Mouse (Mus musculus): ENCODE results near the gene Slc22a8. TPM values are rescaled to one million over a fixed set of nuclear protein-coding genes. Genes with fewer than 3 reads are reported as not detected.

Gene Slc22a8
- polyA plus RNA-seq, 1 experiment from 2014 or later = 13.6 TPM

DNA sequence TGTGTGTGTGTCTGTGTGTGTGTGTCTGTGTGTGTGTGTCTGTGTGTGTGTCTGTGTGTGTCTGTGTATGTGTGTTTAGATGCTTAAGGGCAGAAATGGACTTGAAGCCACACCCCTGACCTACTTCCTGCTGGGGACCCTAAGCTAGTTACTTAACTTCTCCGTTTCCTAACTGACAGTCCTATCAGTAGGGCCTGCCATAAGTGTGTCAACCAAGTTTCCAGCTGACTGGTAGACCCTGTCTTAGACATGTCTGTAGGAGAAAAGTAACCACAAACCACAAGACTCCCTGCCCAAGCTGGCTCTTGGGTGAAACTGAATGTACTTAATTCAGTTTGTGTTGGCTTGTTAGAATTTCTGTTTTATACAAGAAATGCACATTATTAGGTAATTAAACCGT lies 1.1 kb downstream of the Slc22a8 start:
- H3K9me3 ChIP-seq (replicated peaks; ENCODE audit: control insufficient read depth, low read length, poor library complexity, severe bottlenecking) = no peaks in the 10 kb centered on the region
- no peak overlapping the region for H3K27ac ChIP-seq (ENCODE audit: low read length)
- H3K4me2 ChIP-seq (ENCODE audit: low read length) = no peak overlapping the region
- WGBS = 62% methylated on average over 2 of the region's 2 CpGs
- H3K36me3 ChIP-seq (ENCODE audit: control insufficient read depth, insufficient read depth, low read length) = no peaks in the 10 kb centered on the region
- H3K4me3 ChIP-seq (ENCODE audit: low read depth, low read length) = no peak overlapping the region
- no peak overlapping the region for H3K9ac ChIP-seq (ENCODE audit: low read depth, low read length)
- peaks cover 2% of the 10 kb centered on the region for H3K4me1 ChIP-seq (ENCODE audit: control insufficient read depth, insufficient read depth, low read length)
- ATAC-seq = no peak
- no peaks in the 10 kb centered on the region for H3K27me3 ChIP-seq (ENCODE audit: control insufficient read depth, insufficient read depth, low read depth, low read length)

DNA sequence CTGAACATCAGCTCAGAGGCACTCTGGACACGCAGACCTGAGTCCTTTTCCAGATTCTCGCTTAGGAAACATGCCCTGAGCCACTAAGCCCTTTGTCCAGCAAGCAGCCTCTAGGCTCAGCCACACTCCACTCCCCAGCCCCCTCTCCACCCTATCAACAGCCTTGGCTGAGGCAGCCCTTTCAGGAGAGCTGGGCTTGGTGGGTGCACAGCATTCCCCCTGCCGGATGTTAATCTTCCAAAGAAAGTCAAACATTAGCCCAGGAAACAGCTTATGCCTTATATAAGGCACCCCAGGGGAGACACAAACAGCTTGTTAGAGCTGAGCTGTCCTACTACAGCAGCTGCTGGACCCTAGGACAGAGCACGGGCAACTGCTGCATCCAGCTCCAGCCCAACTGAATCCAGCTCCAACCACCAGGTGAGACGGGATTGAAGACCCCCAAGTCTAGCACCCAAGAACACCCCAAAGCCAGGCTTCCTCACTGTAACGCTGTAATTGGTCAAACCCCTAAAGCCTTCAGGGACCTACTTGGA lies 1.9 kb downstream of the Slc22a8 start:
- 56% methylated on average over 6 of the region's 6 CpGs for WGBS
- no peaks in the 10 kb centered on the region for H3K27me3 ChIP-seq (ENCODE audit: control insufficient read depth, insufficient read depth, low read depth, low read length)
- H3K36me3 ChIP-seq (ENCODE audit: control insufficient read depth, insufficient read depth, low read length) = no peaks in the 10 kb centered on the region
- H3K9me3 ChIP-seq (replicated peaks; ENCODE audit: control insufficient read depth, low read length, poor library complexity, severe bottlenecking) = no peaks in the 10 kb centered on the region
- ATAC-seq = no peak
- no peak overlapping the region for H3K9ac ChIP-seq (ENCODE audit: low read depth, low read length)
- H3K4me3 ChIP-seq (ENCODE audit: low read depth, low read length) = no peak overlapping the region
- H3K4me1 ChIP-seq (ENCODE audit: control insufficient read depth, insufficient read depth, low read length) = peaks cover 2% of the 10 kb centered on the region
- no peak overlapping the region for H3K4me2 ChIP-seq (ENCODE audit: low read length)
- H3K27ac ChIP-seq (ENCODE audit: low read length) = no peak overlapping the region

DNA sequence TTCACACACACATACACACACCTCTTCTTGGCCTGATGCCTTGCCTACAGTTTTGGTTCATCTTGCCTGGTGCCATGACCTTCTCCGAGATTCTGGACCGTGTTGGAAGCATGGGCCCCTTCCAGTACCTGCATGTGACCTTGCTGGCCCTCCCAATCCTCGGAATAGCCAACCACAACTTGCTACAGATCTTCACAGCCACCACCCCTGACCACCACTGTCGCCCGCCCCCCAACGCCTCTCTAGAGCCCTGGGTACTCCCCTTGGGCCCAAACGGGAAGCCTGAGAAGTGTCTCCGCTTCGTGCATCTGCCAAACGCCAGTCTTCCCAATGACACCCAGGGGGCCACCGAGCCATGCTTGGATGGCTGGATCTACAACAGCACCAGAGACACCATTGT lies 2.8 kb downstream of the Slc22a8 start:
- H3K4me1 ChIP-seq (ENCODE audit: control insufficient read depth, insufficient read depth, low read length) = peaks cover 2% of the 10 kb centered on the region
- H3K27me3 ChIP-seq (ENCODE audit: control insufficient read depth, insufficient read depth, low read depth, low read length) = no peaks in the 10 kb centered on the region
- ATAC-seq = no peak
- no peak overlapping the region for H3K27ac ChIP-seq (ENCODE audit: low read length)
- WGBS = 89% methylated on average over 11 of the region's 11 CpGs
- no peaks in the 10 kb centered on the region for H3K9me3 ChIP-seq (replicated peaks; ENCODE audit: control insufficient read depth, low read length, poor library complexity, severe bottlenecking)
- H3K4me2 ChIP-seq (ENCODE audit: low read length) = no peak overlapping the region
- H3K36me3 ChIP-seq (ENCODE audit: control insufficient read depth, insufficient read depth, low read length) = no peaks in the 10 kb centered on the region
- no peak overlapping the region for H3K4me3 ChIP-seq (ENCODE audit: low read depth, low read length)
- H3K9ac ChIP-seq (ENCODE audit: low read depth, low read length) = no peak overlapping the region

DNA sequence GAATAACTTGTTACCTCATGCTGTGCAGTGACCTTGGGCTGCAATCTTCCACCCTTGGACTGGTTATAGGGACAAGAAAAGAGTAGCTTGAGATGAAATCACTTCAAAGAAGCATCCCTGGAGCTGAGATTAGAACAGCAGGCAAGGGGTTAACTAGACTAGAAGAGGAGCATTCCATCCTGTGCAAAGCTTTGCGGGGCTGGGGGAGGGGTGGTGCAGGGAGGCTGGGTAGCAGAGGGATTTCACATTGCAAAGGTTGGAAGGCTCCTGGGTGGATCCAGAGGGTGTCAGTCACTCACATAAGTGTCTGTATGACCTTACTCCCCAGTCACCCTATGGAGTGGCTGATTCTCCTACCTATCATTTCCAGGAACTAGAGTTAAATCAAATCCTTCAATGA lies 3.5 kb downstream of the Slc22a8 start:
- 4% methylated on average over 1 of the region's 1 CpGs for WGBS
- Histone ChIP-seq H3K4me2 (ENCODE audit: low read length) (no peak overlapping the region), H3K9me3 (replicated peaks; ENCODE audit: control insufficient read depth, low read length, poor library complexity, severe bottlenecking) (no peaks in the 10 kb centered on the region), H3K4me1 (ENCODE audit: control insufficient read depth, insufficient read depth, low read length) (peaks cover 2% of the 10 kb centered on the region), H3K9ac (ENCODE audit: low read depth, low read length) (no peak overlapping the region), H3K36me3 (ENCODE audit: control insufficient read depth, insufficient read depth, low read length) (no peaks in the 10 kb centered on the region), H3K27me3 (ENCODE audit: control insufficient read depth, insufficient read depth, low read depth, low read length) (no peaks in the 10 kb centered on the region), H3K4me3 (ENCODE audit: low read depth, low read length) (no peak overlapping the region), H3K27ac (ENCODE audit: low read length) (no peak overlapping the region)
- no peak for ATAC-seq

DNA sequence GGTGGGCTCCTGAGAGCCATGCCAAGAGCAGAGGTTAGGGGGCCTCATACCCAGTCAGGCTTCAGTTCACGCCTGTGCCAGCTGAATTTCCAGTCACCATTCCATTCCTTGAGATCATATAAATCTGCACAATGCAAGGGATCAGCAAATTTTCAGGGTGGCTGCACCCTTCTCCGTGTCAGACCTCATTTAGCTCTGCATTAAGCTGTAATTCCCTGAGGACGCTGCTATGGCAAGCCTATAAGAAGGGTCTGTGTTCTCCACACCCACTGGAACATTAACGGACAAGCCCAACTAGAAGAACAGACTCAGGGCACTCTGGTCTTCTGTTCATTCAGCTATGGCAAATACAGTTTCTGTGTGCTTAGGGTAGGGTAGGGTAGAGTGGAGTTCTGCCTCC lies 6.2 kb downstream of the Slc22a8 start:
- Histone ChIP-seq H3K27ac (ENCODE audit: low read length) (no peak overlapping the region), H3K36me3 (ENCODE audit: control insufficient read depth, insufficient read depth, low read length) (no peaks in the 10 kb centered on the region), H3K4me3 (ENCODE audit: low read depth, low read length) (no peak overlapping the region), H3K9ac (ENCODE audit: low read depth, low read length) (no peak overlapping the region), H3K9me3 (replicated peaks; ENCODE audit: control insufficient read depth, low read length, poor library complexity, severe bottlenecking) (no peaks in the 10 kb centered on the region), H3K27me3 (ENCODE audit: control insufficient read depth, insufficient read depth, low read depth, low read length) (no peaks in the 10 kb centered on the region), H3K4me1 (ENCODE audit: control insufficient read depth, insufficient read depth, low read length) (peaks cover 2% of the 10 kb centered on the region), H3K4me2 (ENCODE audit: low read length) (no peak overlapping the region)
- 48% methylated on average over 4 of the region's 4 CpGs for WGBS
- ATAC-seq = no peak

DNA sequence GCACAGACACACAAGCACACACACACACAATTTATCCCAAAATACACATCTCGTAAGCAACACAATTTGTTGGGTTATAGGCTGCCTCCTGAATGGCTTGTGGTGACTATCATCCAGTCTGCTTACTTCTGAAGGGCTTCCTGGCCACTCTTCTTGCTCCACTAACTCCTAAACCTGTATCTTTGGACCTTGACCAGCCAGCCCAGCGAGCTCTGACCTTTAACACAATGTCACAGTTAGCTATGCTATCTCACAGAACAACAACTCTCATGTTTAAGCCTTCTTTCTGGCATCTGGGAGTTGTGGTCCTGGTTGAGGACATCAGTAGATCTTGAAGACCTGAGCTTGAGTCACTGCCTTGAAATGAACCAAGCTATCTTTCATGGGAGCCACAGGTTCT lies 8.2 kb downstream of the Slc22a8 start:
- peaks cover 2% of the 10 kb centered on the region for H3K4me1 ChIP-seq (ENCODE audit: control insufficient read depth, insufficient read depth, low read length)
- 81% methylated on average over 2 of the region's 2 CpGs for WGBS
- no peaks in the 10 kb centered on the region for H3K27me3 ChIP-seq (ENCODE audit: control insufficient read depth, insufficient read depth, low read depth, low read length)
- H3K4me2 ChIP-seq (ENCODE audit: low read length) = no peak overlapping the region
- H3K4me3 ChIP-seq (ENCODE audit: low read depth, low read length) = no peak overlapping the region
- no peak overlapping the region for H3K27ac ChIP-seq (ENCODE audit: low read length)
- no peaks in the 10 kb centered on the region for H3K9me3 ChIP-seq (replicated peaks; ENCODE audit: control insufficient read depth, low read length, poor library complexity, severe bottlenecking)
- ATAC-seq = no peak
- H3K9ac ChIP-seq (ENCODE audit: low read depth, low read length) = no peak overlapping the region
- no peaks in the 10 kb centered on the region for H3K36me3 ChIP-seq (ENCODE audit: control insufficient read depth, insufficient read depth, low read length)

DNA sequence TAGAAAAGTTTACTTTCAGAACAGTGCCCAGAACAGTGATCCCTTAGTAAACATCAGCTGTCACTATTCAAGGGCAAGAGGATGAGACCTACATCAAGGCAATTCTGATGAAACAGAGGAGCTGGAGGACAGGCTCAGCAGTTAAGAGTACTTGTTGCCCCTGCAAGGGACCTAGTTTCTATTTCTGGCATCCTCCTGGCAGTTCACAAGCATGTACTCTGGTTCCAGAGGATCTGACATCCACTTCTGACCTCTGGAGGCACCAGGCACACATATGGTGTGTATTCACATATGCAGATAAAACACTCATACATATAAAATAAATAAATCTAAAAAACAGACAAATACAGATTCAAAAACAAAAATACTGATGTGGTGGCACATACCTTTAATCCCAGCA lies 10.9 kb downstream of the Slc22a8 start:
- H3K4me3 ChIP-seq (ENCODE audit: low read depth, low read length) = no peak overlapping the region
- no peak for ATAC-seq
- no peak overlapping the region for H3K4me2 ChIP-seq (ENCODE audit: low read length)
- H3K4me1 ChIP-seq (ENCODE audit: control insufficient read depth, insufficient read depth, low read length) = no peaks in the 10 kb centered on the region
- H3K27ac ChIP-seq (ENCODE audit: low read length) = no peak overlapping the region
- H3K9ac ChIP-seq (ENCODE audit: low read depth, low read length) = no peak overlapping the region
- H3K9me3 ChIP-seq (replicated peaks; ENCODE audit: control insufficient read depth, low read length, poor library complexity, severe bottlenecking) = no peaks in the 10 kb centered on the region
- H3K36me3 ChIP-seq (ENCODE audit: control insufficient read depth, insufficient read depth, low read length) = no peaks in the 10 kb centered on the region
- H3K27me3 ChIP-seq (ENCODE audit: control insufficient read depth, insufficient read depth, low read depth, low read length) = no peaks in the 10 kb centered on the region

DNA sequence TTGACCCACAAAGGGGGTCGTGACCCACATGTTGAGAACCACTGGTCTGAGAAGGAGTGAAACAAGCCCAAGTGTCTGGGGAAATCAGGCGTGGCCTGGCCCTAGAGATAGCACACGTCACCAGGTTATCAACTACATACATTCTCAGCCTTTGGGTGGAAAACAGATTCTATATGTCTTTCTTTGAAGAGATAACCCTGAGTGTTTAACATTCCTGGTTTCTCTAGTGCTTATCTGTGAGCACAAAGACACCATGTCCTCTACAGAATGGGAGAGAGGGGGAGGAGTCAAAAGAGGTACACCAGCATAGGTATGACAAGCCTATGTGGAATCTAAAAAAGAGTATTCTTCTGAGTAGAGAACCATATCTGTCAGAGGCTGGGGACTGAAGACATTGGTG lies 11.9 kb downstream of the Slc22a8 start:
- H3K4me2 ChIP-seq (ENCODE audit: low read length) = no peak overlapping the region
- H3K36me3 ChIP-seq (ENCODE audit: control insufficient read depth, insufficient read depth, low read length) = no peaks in the 10 kb centered on the region
- no peaks in the 10 kb centered on the region for H3K4me1 ChIP-seq (ENCODE audit: control insufficient read depth, insufficient read depth, low read length)
- ATAC-seq = no peak
- H3K27me3 ChIP-seq (ENCODE audit: control insufficient read depth, insufficient read depth, low read depth, low read length) = no peaks in the 10 kb centered on the region
- no peak overlapping the region for H3K9ac ChIP-seq (ENCODE audit: low read depth, low read length)
- WGBS = 76% methylated on average over 3 of the region's 3 CpGs
- H3K4me3 ChIP-seq (ENCODE audit: low read depth, low read length) = no peak overlapping the region
- H3K9me3 ChIP-seq (replicated peaks; ENCODE audit: control insufficient read depth, low read length, poor library complexity, severe bottlenecking) = no peaks in the 10 kb centered on the region
- no peak overlapping the region for H3K27ac ChIP-seq (ENCODE audit: low read length)

DNA sequence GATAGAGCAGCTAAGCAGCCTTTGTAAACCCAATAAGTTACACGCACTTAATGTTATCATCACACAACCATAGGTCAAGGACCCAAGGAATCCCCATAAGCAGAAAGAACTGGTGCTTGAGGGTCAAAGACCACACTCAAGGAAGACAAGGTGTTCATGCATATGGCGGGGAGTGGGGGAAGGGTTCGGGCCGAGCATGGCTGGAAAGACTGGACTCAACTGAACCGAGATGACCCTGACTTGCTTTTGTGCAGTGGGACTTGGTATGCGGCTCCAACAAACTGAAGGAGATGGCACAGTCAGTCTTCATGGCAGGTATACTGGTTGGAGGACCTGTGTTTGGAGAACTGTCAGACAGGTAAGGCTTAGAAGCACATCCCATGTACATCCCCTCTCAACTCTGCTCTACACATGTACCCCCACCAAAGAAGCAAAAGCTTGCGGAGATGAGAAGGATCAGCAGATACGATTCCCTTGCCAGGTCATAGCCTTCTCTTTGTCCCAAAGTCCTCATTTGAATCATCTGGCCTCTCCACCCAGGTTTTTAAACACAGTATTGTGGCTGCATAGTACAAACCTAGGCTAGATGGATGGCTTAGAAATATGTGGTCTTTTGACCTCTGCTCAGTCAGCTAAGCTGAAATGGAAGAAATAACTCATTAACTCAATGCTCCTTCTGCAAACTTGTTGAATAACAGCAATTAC lies 13.6 kb downstream of the Slc22a8 start:
- H3K4me3 ChIP-seq (ENCODE audit: low read depth, low read length) = no peak overlapping the region
- H3K36me3 ChIP-seq (ENCODE audit: control insufficient read depth, insufficient read depth, low read length) = no peaks in the 10 kb centered on the region
- 94% methylated on average over 8 of the region's 8 CpGs for WGBS
- no peaks in the 10 kb centered on the region for H3K27me3 ChIP-seq (ENCODE audit: control insufficient read depth, insufficient read depth, low read depth, low read length)
- no peak overlapping the region for H3K9ac ChIP-seq (ENCODE audit: low read depth, low read length)
- H3K9me3 ChIP-seq (replicated peaks; ENCODE audit: control insufficient read depth, low read length, poor library complexity, severe bottlenecking) = no peaks in the 10 kb centered on the region
- H3K4me1 ChIP-seq (ENCODE audit: control insufficient read depth, insufficient read depth, low read length) = no peaks in the 10 kb centered on the region
- no peak overlapping the region for H3K4me2 ChIP-seq (ENCODE audit: low read length)
- no peak for ATAC-seq
- H3K27ac ChIP-seq (ENCODE audit: low read length) = no peak overlapping the region

Measured in midbrain, embryonic 16.5 days (tissue).